Mouse (Mus musculus) forebrain, postnatal 0 days (tissue): ENCODE measurements at regions not wholly inside any gene's neighbourhood (a gene's known extent, or its start where the extent isn't known, plus 50 kb on each side); places are given as distances from the start of the nearest gene placed in this dataset.

ENCODE experiments used
- ATAC-seq: fragments of 200-750 bp; cut with Nextera tagmentation; 2 replicates; pipeline ENCODE4 v1.8.0; 2017; ENCODE audit warnings: mild to moderate bottlenecking, moderate library complexity
- DNase-seq: peaks from one replicate; pipeline ENCODE4 v3.0.0-alpha.2; 2015
- H3K27ac ChIP-seq: fragments of 300-500 bp; sonication (generic); 2 replicates; pipeline ENCODE4 v1.5.1; 2014; ENCODE audit warnings: low read depth, mild to moderate bottlenecking, antibody characterized with exemption, low read length, moderate library complexity, mixed read lengths
- H3K27me3 ChIP-seq: fragments of 300-500 bp; sonication (generic); 2 replicates; pipeline ENCODE4 v1.6.1; 2014; ENCODE audit warnings: mild to moderate bottlenecking, low read length, mixed read lengths; ENCODE audit not compliant: insufficient read depth
- H3K36me3 ChIP-seq: fragments of 300-500 bp; sonication (generic); 2 replicates; pipeline ENCODE4 v1.6.1; 2014; ENCODE audit warnings: mild to moderate bottlenecking, moderate library complexity; ENCODE audit not compliant: insufficient read depth
- H3K4me1 ChIP-seq: fragments of 300-500 bp; sonication (generic); 2 replicates; pipeline ENCODE4 v1.6.1; 2014; ENCODE audit warnings: antibody characterized with exemption; ENCODE audit not compliant: insufficient read depth
- H3K4me2 ChIP-seq: fragments of 300-500 bp; sonication (generic); 2 replicates; pipeline ENCODE4 v1.6.1; 2014; ENCODE audit warnings: low read depth, mild to moderate bottlenecking, moderate library complexity
- H3K4me3 ChIP-seq: fragments of 300-500 bp; sonication (generic); 2 replicates; pipeline ENCODE4 v1.5.1; 2014; ENCODE audit warnings: low read depth, low read length, mixed read lengths
- H3K9ac ChIP-seq: fragments of 300-500 bp; sonication (generic); 2 replicates; pipeline ENCODE4 v1.6.1; 2014; ENCODE audit warnings: mild to moderate bottlenecking
- H3K9me3 ChIP-seq: fragments of 300-500 bp; sonication (generic); 2 replicates; pipeline ENCODE4 v1.6.1; 2016; ENCODE audit warnings: low read length
- CTCF ChIP-seq: sonication (generic); IDR thresholded peaks from 2 replicates; pipeline ENCODE4 v1.5.1; 2016; ENCODE audit warnings: antibody characterized with exemption, control low read depth, low read depth
- WGBS: fragments of 180-500 bp; shearing (Covaris S2); extraction: QIAGEN DNeasy Blood & Tissue Kit; methylation state at CpG from one replicate; pipeline ENCODE4 v1.1.7; 2014; 5-methylcytosine and 5-hydroxymethylcytosine counted together

GRCm38 (mm10) chr2:178744617-178745016, 314.3 kb downstream of the Cdh26 start:
- WGBS = 84% methylated on average over 4 of the region's 4 CpGs
- TF ChIP-seq CTCF = peak; percentile 53
- Histone ChIP-seq H3K4me1 (no peaks in the 10 kb centered on the region), H3K4me3 (no peak overlapping the region), H3K27me3 (no peaks in the 10 kb centered on the region), H3K4me2 (no peak overlapping the region), H3K9ac (no peak overlapping the region), H3K9me3 (no peaks in the 10 kb centered on the region), H3K36me3 (no peaks in the 10 kb centered on the region), H3K27ac (no peak overlapping the region)
- no peak for DNase-seq
- no peak for ATAC-seq

- Histone ChIP-seq H3K4me2 (no peak overlapping the region), H3K4me1 (no peaks in the 10 kb centered on the region), H3K36me3 (no peaks in the 10 kb centered on the region), H3K9me3 (no peaks in the 10 kb centered on the region), H3K27me3 (no peaks in the 10 kb centered on the region), H3K9ac (no peak overlapping the region), H3K4me3 (no peak overlapping the region), H3K27ac (no peak overlapping the region)
- DNase-seq (no peak), ATAC-seq (peak; percentile 42; the same call in 1 of the 2 replicates)
- WGBS = 16% methylated on average over 14 of the region's 14 CpGs
- TF ChIP-seq CTCF = no peak
Measured at GRCm38 (mm10) chr2:178745296-178746015, 315.1 kb downstream of the Cdh26 start.

- TF ChIP-seq CTCF = peak; percentile 20
- Histone ChIP-seq H3K27me3 (no peaks in the 10 kb centered on the region), H3K36me3 (no peaks in the 10 kb centered on the region), H3K9ac (no peak overlapping the region), H3K4me3 (no peak overlapping the region), H3K27ac (no peak overlapping the region), H3K9me3 (no peaks in the 10 kb centered on the region), H3K4me2 (no peak overlapping the region), H3K4me1 (no peaks in the 10 kb centered on the region)
- 80% methylated on average over 1 of the region's 1 CpGs for WGBS
- no peak for ATAC-seq
- DNase-seq = no peak
Measured at GRCm38 (mm10) chr2:178751247-178751646, 320.9 kb downstream of the Cdh26 start.

GRCm38 (mm10) chr2:178758366-178758765, 328.0 kb downstream of the Cdh26 start:
- ATAC-seq = peak; percentile 73
- Histone ChIP-seq H3K4me1 (no peaks in the 10 kb centered on the region), H3K36me3 (no peaks in the 10 kb centered on the region), H3K9ac (no peak overlapping the region), H3K4me3 (no peak overlapping the region), H3K4me2 (no peak overlapping the region), H3K9me3 (no peaks in the 10 kb centered on the region), H3K27ac (no peak overlapping the region), H3K27me3 (no peaks in the 10 kb centered on the region)
- DNase-seq = peak; percentile 82
- peak; percentile 90 for TF ChIP-seq CTCF
- 5% methylated on average over 2 of the region's 2 CpGs for WGBS

DNA sequence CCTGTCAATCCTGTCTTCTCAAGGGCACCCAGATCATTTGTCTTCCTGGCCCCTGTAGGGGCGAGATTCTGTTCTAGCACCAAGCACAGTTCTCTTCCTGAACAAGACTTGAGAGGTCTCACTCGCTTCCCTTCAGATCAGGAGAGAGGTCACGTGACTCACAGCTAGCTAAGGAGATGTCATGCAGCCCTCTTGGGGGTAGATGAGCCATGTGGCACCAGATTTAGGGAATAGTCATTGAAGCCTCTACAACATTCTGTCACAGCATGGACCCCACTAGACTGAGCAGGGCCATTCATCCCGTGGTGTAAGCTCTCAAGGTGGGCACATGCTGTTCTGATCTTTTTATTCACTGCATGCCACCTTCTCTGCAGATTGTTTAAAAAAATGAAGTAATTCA, 338.2 kb downstream of the Cdh26 start:
- Histone ChIP-seq H3K4me3 (no peak overlapping the region), H3K9ac (no peak overlapping the region), H3K9me3 (no peaks in the 10 kb centered on the region), H3K4me2 (no peak overlapping the region), H3K27me3 (no peaks in the 10 kb centered on the region), H3K36me3 (no peaks in the 10 kb centered on the region), H3K27ac (no peak overlapping the region), H3K4me1 (no peaks in the 10 kb centered on the region)
- 72% methylated on average over 4 of the region's 4 CpGs for WGBS
- no peak for TF ChIP-seq CTCF
- DNase-seq (no peak), ATAC-seq (no peak)

GRCm38 (mm10) chr2:178769001-178769400, 338.7 kb downstream of the Cdh26 start:
- H3K9ac ChIP-seq = no peak overlapping the region
- no peak overlapping the region for H3K27ac ChIP-seq
- no peak overlapping the region for H3K4me2 ChIP-seq
- no peaks in the 10 kb centered on the region for H3K36me3 ChIP-seq
- TF ChIP-seq CTCF = no peak
- ATAC-seq = no peak
- H3K4me3 ChIP-seq = no peak overlapping the region
- no peaks in the 10 kb centered on the region for H3K9me3 ChIP-seq
- no peak for DNase-seq
- no peaks in the 10 kb centered on the region for H3K4me1 ChIP-seq
- H3K27me3 ChIP-seq = no peaks in the 10 kb centered on the region
- WGBS = 75% methylated on average over 4 of the region's 4 CpGs

DNA sequence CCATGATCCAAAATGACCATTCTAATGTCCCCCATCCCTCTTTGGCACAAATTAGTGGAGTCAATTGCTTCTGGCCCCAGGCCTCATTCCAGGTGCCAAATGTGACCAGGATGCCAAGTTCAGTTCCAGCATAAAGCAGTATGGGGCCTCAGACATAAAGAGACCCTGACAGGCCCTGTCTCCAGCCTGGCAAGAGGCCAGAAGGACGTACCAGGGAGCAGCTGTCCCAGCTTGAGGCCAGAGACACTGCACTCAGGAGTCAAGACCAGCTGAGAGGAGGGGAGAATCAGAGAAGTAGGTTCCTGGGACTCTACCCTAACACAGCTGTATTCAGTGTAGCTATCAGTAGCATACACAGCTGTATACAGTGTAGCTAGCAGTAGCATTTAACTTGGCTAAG, 341.1 kb downstream of the Cdh26 start:
- no peaks in the 10 kb centered on the region for H3K27me3 ChIP-seq
- H3K27ac ChIP-seq = no peak overlapping the region
- peak; percentile 48; the same call in 1 of the 2 replicates for ATAC-seq
- H3K36me3 ChIP-seq = no peaks in the 10 kb centered on the region
- H3K4me1 ChIP-seq = no peaks in the 10 kb centered on the region
- no peak for TF ChIP-seq CTCF
- no peaks in the 10 kb centered on the region for H3K9me3 ChIP-seq
- H3K4me2 ChIP-seq = no peak overlapping the region
- H3K4me3 ChIP-seq = no peak overlapping the region
- no peak overlapping the region for H3K9ac ChIP-seq
- peak; percentile 14 for DNase-seq
- WGBS = 25% methylated on average over 1 of the region's 1 CpGs
